Mouse (Mus musculus) hindbrain, embryonic 16.5 days (tissue): ENCODE measurements at regions not wholly inside any gene's neighbourhood (a gene's known extent, or its start where the extent isn't known, plus 50 kb on each side); places are given as distances from the start of the nearest gene placed in this dataset.

Experiments
- ATAC-seq: fragments of 200-750 bp; cut with Nextera tagmentation; 2 replicates; pipeline ENCODE4 v1.8.0; 2017; ENCODE audit warnings: moderate TSS enrichment, moderate library complexity
- H3K27ac ChIP-seq: fragments of 300-500 bp; sonication (generic); 2 replicates; pipeline ENCODE4 v1.5.1; 2014; ENCODE audit warnings: low read depth, mild to moderate bottlenecking, control low read depth, low read length, moderate library complexity
- H3K27me3 ChIP-seq: fragments of 300-500 bp; sonication (generic); replicated peaks from 2 replicates; pipeline ENCODE4 v1.6.1; 2014; ENCODE audit warnings: low read length; ENCODE audit not compliant: control insufficient read depth, insufficient read depth
- H3K36me3 ChIP-seq: fragments of 300-500 bp; sonication (generic); 2 replicates; pipeline ENCODE4 v1.6.1; 2014; ENCODE audit warnings: mild to moderate bottlenecking, low read length, moderate library complexity, mixed read lengths; ENCODE audit not compliant: control insufficient read depth, insufficient read depth
- H3K4me1 ChIP-seq: fragments of 300-500 bp; sonication (generic); 2 replicates; pipeline ENCODE4 v1.6.1; 2014; ENCODE audit warnings: low read depth, low read length; ENCODE audit not compliant: control insufficient read depth, insufficient read depth
- H3K4me2 ChIP-seq: fragments of 300-500 bp; sonication (generic); 2 replicates; pipeline ENCODE4 v1.6.1; 2014; ENCODE audit warnings: mild to moderate bottlenecking, low read length, control low read depth, moderate library complexity
- H3K4me3 ChIP-seq: fragments of 300-500 bp; sonication (generic); 2 replicates; pipeline ENCODE4 v1.5.1; 2014; ENCODE audit warnings: mild to moderate bottlenecking, low read length, control low read depth, moderate library complexity
- H3K9ac ChIP-seq: fragments of 300-500 bp; sonication (generic); 2 replicates; pipeline ENCODE4 v1.6.1; 2014; ENCODE audit warnings: low read depth, mild to moderate bottlenecking, control low read depth, low read length, moderate library complexity
- H3K9me3 ChIP-seq: fragments of 300-500 bp; sonication (generic); 2 replicates; pipeline ENCODE4 v1.6.1; 2014; ENCODE audit warnings: mild to moderate bottlenecking, low read length, moderate library complexity; ENCODE audit not compliant: control insufficient read depth
- WGBS: fragments of 180-500 bp; shearing (Covaris S2); extraction: QIAGEN DNeasy Blood & Tissue Kit; methylation state at CpG from one replicate; pipeline ENCODE4 v1.1.7; 2014; 5-methylcytosine and 5-hydroxymethylcytosine counted together

GRCm38 (mm10) chr9:12935016-12935415 is 310.6 kb downstream of the Jrkl start:
- Histone ChIP-seq H3K9me3 (no peaks in the 10 kb centered on the region), H3K9ac (no peak overlapping the region), H3K27ac (no peak overlapping the region), H3K4me2 (no peak overlapping the region), H3K36me3 (no peaks in the 10 kb centered on the region), H3K4me1 (no peaks in the 10 kb centered on the region), H3K27me3 (no peaks in the 10 kb centered on the region), H3K4me3 (no peak overlapping the region)
- no peak for ATAC-seq
- 85% methylated on average over 4 of the region's 4 CpGs for WGBS

GRCm38 (mm10) chr9:12925549-12926186 is 320.0 kb downstream of the Jrkl start:
- Histone ChIP-seq H3K4me1 (no peaks in the 10 kb centered on the region), H3K36me3 (no peaks in the 10 kb centered on the region), H3K9me3 (no peaks in the 10 kb centered on the region), H3K27me3 (no peaks in the 10 kb centered on the region), H3K4me2 (no peak overlapping the region), H3K27ac (no peak overlapping the region), H3K9ac (no peak overlapping the region), H3K4me3 (no peak overlapping the region)
- peak; percentile 52; the same call in 1 of the 2 replicates for ATAC-seq
- 63% methylated on average over 6 of the region's 6 CpGs for WGBS

- H3K9ac ChIP-seq: no peak overlapping the region
- no peak overlapping the region for H3K27ac ChIP-seq
- H3K9me3 ChIP-seq: no peaks in the 10 kb centered on the region
- no peaks in the 10 kb centered on the region for H3K4me1 ChIP-seq
- H3K36me3 ChIP-seq: no peaks in the 10 kb centered on the region
- H3K4me3 ChIP-seq: no peak overlapping the region
- ATAC-seq: no peak
- H3K27me3 ChIP-seq: no peaks in the 10 kb centered on the region
- H3K4me2 ChIP-seq: no peak overlapping the region
- WGBS: 54% methylated on average over 3 of the region's 3 CpGs
Measured at GRCm38 (mm10) chr9:12900726-12901125, 344.9 kb downstream of the Jrkl start.

DNA sequence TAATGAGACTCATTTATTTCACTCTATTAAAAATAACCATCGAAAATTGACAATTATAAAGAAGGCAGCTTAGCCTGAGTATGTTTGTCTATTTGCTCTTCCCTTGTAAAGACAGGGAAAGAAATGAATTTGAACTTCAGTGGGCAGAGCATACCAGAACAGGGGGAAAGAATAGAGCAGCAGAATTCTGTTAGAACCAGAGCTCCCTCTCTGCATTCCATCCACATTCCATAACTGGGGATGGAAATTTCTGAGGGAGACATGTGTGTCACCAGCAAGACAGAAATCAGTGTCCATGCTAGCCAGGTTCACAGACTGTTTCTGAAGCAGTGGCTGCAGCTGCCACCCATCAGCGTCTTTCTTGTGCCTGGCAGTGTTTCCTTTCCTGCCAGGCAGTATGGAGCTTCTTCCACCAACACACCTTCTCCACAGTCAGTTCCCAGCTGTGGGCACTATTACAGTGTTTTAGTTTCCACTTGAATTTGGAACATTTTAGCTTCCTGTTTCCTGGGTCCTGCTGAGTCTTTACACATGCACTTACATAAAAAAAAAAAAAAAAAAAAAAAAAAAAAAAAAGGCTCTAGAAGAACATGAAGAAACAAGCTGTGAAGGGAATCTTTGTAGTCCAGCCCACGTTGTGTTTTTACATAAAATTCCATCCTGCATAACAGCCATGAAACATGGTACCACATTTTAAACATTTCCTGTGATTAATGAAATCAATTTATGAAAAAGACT is 365.7 kb downstream of the Jrkl start:
- WGBS: 66% methylated on average over 3 of the region's 3 CpGs
- no peak overlapping the region for H3K27ac ChIP-seq
- no peaks in the 10 kb centered on the region for H3K9me3 ChIP-seq
- no peaks in the 10 kb centered on the region for H3K27me3 ChIP-seq
- H3K4me2 ChIP-seq: no peak overlapping the region
- H3K9ac ChIP-seq: no peak overlapping the region
- ATAC-seq: no peak
- no peaks in the 10 kb centered on the region for H3K4me1 ChIP-seq
- no peaks in the 10 kb centered on the region for H3K36me3 ChIP-seq
- no peak overlapping the region for H3K4me3 ChIP-seq

DNA sequence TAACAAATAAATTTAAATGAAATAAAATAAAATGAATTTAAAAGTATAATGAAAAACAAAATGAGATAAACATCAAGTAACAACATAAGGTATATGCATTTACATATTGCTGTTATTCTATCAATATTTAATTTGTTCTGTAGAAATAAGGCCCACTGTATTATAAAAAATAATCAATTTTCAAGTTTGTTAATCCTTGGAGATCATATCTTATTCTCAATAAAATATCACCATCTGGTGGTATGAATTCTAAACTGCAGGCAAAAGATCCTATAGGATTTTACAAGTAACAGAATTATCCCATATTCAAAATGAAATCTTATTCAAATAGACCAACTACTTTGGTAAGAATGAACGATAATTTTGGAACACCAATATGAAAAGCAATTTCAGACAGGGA is 369.1 kb downstream of the Jrkl start:
- Histone ChIP-seq H3K36me3 (no peaks in the 10 kb centered on the region), H3K9ac (no peak overlapping the region), H3K4me1 (no peaks in the 10 kb centered on the region), H3K9me3 (no peaks in the 10 kb centered on the region), H3K27me3 (no peaks in the 10 kb centered on the region), H3K27ac (no peak overlapping the region), H3K4me2 (no peak overlapping the region), H3K4me3 (no peak overlapping the region)
- ATAC-seq: no peak
- 60% methylated on average over 1 of the region's 1 CpGs for WGBS

DNA sequence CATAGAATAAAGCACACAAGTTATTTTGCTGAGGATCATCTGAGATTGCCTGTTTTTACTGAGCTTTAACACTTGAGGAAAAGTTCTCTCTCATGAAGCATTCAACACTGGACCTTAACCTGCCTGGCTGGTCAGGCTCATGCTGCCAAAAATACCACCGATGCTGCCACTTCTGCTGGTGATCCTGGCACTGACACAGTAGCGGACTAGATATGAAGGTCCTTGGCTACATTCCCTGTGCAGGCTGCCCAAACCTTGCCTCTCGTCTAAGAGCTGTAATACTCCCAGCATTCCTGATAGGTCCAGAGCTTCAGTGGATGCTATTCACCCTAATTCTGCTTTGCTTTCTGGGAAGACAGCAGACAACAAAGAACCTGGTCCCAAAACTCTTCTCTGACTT is 374.7 kb downstream of the Jrkl start:
- Histone ChIP-seq H3K4me3 (no peak overlapping the region), H3K36me3 (no peaks in the 10 kb centered on the region), H3K4me1 (no peaks in the 10 kb centered on the region), H3K27me3 (no peaks in the 10 kb centered on the region), H3K4me2 (no peak overlapping the region), H3K27ac (no peak overlapping the region), H3K9me3 (no peaks in the 10 kb centered on the region), H3K9ac (no peak overlapping the region)
- ATAC-seq: no peak
- WGBS: 79% methylated on average over 3 of the region's 3 CpGs
